Mouse (Mus musculus) natural killer cell, adult 2 months (primary cell): ENCODE measurements around the gene Ccdc22.

ENCODE experiments used
- DNase-seq, 2 experiments: peaks; one replicate each; pipeline ENCODE4 v3.0.0; 2022; ENCODE audit warnings: low spot score in 2 of 2

Ccdc22 gene

DNA sequence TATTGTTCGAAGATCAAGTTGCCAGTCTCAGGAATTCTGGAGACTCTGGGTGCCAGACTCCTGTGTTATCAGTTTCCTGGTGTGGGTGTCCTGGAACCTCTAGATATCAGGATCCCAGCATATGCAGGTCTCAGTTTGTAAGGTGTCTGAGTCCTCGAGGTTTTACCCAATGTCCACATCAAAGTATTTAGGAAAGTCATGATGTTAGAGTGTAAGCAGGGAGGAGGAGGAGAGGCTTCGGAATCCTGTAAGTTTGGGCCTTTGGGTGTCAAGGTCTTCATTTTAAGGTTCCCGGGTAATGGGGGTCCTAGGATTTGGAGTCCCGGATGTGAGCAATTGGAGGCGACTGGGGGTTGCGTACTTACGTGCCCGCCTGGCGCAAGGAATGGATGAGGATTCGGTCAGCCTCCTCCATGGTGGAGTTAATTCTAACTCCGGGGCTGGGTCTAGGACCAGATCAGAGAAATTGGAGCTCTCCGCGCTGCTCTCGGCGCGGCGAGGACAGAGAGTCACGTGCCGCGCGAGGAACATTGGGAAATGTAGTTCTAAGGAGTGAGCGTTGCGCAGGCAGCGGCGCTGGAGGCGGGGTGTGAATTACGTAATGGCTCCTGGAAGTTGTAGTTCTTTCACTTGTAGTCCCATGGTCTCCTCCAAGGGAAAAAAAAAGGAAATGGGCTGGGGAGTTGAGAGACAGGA lies at the start of gene Ccdc22:
Ccdc22 (minus strand) TSS at position 639 of the 696 bp plus-strand sequence.
- peak; percentile 57 to 74 for DNase-seq

DNA sequence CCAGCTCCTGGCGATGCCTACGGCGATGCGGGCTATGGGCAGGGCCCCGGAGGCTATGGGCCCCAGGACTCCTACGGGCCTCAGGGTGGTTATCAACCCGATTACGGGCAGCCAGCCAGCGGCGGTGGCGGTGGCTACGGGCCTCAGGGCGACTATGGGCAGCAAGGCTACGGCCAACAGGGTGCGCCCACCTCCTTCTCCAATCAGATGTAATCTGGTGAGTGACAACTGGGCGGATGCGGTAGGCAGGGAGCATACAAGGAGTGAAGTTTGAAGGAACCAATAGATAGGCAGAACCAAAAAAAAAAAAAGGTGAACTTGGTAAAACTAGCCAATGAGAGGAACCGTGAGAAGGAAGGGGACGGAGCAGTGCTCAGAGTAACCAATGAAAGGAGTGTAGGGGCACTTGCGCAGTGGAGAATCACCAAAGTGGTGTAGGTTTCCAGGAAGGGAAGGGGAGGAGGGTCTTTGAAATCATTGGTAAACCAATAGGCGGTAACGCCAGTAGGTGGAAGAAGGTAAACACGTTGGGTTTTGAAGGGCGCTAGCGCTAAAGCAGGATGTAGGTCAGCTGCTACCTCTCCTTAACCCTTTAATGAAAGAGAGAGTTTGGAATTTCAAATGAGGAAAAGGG lies 43.5 kb upstream of the Ccdc22 start:
- DNase-seq, result peak; percentile 78 to 85

- DNase-seq, result peak; percentile 77 to 84
Observed at GRCm38 (mm10) chrX:7645349-7645748, 40.0 kb upstream of the Ccdc22 start.

GRCm38 (mm10) chrX:7640785-7641184 lies 35.5 kb upstream of the Ccdc22 start:
- no peak for DNase-seq

DNA sequence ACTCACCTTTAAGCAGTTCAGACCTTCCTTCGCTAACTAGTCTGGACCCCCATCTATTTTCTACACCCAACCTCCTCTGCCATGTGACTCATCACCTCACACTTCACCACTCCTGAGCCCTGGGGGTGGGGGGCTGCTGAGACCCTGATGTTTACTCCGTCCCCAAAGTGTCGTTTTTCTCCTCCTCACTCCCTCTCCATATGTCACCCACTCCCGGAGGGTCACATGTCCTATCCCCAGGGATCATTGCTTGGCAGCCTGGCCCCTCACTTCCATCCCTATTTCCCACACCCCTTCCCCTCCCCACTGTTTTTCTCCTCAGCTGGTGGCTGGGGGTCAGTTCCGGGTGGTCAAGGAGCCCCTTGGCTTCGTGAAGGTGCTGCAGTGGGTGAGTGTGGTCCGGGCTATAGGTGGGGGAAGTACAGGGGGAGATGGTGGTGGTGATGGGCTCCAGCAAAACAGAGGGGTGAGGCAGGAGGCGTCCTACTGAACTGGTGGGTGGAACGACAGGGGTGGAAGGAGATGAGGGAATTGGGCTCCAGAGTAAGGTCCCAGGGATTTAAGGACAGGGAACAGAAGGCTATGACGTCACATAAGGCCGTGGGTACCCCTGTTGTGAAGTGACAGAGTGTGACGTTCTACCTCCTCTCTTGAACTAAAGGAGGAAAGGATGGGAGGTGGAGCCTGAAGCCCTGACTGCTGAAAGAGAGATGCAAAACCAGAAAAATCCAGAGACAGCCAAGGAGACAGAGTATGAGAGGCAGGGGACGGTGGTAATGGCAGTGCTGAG lies 34.4 kb upstream of the Ccdc22 start:
- no peak for DNase-seq

DNA sequence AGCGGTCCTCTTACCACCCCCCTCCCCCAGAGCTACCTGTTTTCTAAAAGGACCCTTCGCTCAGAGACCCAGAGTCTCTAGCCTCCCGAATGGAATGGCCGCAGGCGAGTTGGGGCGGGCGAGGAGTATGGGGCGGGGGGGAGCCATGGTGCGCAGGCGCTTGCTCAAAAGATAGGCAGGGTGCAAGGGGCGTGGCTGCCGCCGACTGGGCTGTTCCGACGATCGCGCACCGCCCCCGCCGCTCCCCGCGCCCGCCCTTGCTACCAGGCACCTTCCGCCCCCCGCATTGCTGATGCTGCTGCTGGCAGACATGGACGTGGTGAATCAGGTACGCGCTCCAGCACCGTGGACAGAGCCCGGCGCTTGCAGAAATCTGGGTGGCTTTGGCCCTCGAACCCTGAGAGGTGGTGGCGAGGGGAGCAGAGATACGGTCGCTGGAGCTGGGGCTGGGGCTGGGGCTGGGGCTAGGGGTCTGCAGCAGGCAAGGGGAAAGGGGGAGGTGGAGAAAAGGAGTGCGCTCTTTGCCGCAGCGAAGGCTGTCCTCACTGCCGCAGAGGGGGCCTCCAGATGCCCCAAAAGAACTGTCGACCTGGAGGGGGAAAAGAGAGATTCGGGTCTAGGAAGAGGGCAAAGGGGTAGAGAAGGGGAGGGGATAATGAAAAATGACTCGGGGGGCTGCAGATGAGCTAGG lies 33.2 kb upstream of the Ccdc22 start, which contains the start of gene Syp:
Syp (plus strand) TSS at position 71 of the 691 bp plus-strand sequence.
- DNase-seq, result peak; percentile 53 to 81

DNA sequence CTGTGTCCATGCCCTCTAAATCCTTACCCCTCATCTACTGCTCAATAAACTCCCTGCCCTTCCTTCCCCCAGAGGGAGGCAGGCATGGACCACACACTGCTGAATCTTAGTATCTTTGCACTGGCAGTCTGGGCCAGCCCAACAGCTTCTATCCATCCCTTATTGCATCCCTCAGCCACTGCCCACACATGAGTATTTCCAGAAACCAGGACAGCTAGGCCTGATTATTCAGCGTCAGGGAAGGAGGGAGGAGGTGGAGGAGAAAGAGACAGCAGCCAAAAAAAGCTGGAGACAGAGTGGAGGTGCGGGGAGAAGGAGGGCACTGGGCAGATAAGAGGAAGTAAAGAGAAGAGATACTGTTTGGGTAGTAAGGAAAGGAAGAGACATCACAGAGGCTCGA lies 29.8 kb upstream of the Ccdc22 start:
- no peak for DNase-seq

DNA sequence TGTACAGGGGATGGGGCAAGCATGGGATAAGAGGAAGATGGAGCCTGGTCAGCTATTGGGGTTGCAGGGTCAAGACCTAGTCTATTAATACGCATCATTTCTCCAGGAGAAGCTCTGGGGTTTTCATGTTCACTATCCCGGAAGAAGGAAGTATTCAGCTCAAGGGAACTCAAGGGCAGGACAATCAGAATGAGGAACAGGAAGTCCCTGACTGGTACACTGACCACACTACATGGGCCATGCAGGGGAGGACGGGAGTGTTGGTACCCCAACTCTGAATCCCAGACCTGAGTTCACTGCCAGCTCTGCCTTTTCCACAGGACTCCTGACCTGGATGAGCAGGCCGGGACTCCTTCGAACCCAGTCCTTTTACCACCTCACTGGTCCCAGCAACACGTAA lies 27.2 kb upstream of the Ccdc22 start:
- DNase-seq, result no peak

GRCm38 (mm10) chrX:7617889-7618551 lies 12.7 kb upstream of the Ccdc22 start:
- peak; percentile 38 to 62 for DNase-seq

- no peak for DNase-seq
Observed at GRCm38 (mm10) chrX:7610536-7611258, 5.4 kb upstream of the Ccdc22 start.

DNA sequence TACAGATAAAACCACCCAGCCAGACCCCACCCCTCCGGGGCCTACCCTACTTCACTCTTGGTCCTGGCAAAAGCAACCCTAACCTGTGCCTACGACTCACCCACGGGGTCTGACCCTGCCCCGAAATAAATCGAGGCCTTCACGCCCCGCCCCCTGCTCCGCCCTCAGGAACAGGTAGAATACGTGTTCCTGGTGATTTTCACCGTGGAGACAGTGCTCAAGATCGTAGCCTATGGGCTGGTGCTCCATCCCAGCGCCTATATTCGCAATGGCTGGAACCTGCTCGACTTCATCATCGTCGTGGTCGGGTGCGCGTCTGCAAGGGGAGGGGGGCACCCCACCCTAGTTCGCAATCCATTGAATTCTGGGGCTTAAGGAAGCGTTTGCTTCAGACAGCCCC lies 4.7 kb upstream of the Ccdc22 start:
- DNase-seq, result no peak

DNA sequence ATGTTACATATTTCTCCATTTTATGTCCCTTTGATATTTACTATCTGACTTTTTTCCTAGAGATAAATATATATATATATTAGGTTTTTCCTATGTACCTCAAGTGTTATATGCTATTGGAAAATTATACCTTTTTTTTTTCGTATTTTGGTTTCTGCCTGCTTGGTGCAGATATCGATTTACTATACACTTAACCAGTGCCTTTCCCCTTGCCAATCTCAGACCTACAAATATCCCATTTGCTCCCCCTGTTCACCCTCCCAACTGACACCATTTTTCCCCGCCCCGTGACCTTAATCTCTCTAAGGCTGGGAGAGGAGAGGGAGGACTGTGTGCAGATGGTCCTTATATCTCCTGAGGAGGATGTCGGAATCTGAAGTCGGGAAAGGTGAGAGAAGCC lies 1.5 kb upstream of the Ccdc22 start, which contains the start of gene Cacna1f:
Cacna1f (plus strand) TSS at position 301 of the 400 bp plus-strand sequence.
- DNase-seq, result no peak

DNA sequence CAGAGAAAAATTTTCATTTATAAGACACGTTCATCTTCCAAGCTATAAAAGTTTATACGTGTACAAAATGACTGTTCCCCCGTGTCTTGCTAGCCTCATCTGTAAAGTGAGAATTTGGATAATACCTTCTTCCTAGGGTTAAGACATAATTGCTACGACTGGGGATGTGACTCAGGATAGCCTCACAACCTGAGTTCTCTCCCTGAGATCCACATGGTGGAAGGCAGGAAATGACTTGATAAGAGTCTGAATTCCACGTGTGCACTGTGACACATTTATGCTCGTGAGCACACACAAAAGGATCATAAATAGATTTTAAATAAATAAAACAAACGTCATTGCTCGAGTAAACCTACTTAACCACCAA lies 241 bp upstream of the Ccdc22 start:
- DNase-seq, result no peak

DNA sequence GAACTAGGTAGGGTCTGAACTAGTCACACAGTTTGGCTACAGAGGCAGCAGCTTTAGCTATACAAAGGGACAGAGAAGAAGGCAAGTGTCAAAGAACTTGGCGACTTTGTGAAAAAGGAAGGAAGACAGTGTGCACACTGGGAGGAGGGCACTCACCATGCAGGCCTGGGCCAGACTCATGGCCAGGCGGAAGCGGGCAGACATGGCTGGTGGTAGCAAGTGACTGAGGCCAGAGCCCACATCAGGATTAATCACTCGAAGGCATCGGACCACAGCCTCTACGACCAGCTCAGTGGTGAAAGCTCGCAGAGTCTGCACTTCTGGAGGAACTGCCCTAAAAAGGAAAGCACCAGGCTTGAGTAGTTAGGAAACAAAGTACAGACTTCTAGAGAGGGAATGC lies 1.3 kb downstream of the Ccdc22 start:
- DNase-seq, result peak in 1 of 2 experiments; percentile 2

DNA sequence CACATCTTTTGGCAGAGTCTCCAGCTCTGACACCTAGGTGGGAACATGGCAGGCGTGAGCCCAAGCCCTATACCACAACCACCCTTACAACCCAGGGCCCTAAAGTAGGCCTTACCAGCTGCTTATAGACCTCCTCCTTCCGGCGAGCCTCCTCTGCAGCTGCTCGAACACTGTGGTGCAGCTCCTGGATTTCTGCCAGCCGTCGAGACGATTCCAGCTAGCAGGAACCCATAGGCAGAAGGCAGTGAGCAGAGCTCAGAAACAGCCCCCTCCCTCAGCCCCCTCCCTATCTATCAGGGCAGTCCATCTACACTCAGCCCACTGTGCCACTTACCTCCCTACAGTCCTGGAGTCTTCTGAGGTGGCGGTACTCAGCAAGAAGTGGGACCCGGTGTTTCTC lies 9.9 kb downstream of the Ccdc22 start:
- DNase-seq, result no peak

GRCm38 (mm10) chrX:7586356-7586755 lies 19.0 kb downstream of the Ccdc22 start:
- DNase-seq, result no peak

- DNase-seq, result no peak
Observed at GRCm38 (mm10) chrX:7583881-7584280, 21.4 kb downstream of the Ccdc22 start.

DNA sequence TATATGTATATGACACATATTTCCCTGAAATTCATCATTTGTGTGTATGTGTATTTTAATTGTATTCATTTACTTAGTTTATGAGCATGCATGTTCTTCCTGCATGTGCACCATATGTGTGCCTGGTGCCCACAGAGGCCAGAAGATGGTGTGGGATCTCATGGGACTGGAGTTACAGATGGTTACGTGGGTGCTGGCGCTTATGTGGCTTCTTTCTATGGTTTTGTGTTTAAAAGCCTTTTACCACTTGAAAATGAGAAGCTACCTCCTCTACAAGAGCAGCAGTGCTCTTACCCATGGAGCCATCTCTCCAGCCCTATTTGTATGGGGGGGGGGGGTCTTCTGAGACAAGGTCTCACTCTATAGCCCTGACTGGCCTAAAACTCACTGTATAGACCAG lies 24.2 kb downstream of the Ccdc22 start:
- DNase-seq, result no peak

- DNase-seq, result no peak
Observed at GRCm38 (mm10) chrX:7574885-7575231, 30.5 kb downstream of the Ccdc22 start.

DNA sequence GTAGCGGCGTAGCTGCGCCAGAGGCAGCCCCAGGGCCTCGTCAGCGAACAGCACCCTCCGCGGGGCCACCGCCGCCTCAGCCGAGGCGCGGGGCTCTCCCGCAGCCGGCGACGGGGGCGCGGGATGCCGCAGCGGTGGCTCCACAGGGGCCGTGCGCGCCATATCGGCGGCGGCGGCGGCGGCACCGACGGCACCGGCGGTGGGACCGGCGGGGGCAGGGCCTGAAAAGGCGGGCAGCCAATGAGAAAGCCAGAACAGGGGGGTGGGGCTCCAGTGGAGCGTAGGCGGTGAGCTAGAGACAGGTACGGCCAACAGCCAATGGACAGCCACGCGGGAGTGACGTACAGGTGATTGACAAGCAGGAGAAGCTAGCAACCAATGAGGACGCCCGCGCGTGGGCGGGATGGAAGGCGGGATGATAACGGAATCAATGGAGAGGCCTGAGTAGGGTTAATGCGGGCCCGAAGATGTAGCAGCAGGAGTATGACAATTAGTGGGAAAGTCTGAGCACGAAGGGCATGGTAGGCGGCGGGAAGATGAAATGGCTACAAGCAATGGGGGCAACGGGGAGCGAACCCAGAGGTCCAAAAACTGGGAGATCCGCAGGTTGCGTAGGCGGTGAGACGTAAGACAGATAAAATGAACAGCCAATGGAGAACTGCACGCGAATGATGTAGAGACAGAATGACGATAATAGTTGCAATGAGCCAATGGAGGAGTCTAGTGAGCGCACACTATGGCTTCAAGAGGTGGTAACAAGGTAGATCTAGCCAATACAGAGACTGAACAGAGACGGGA lies 31.0 kb downstream of the Ccdc22 start, which contains the start of gene Ppp1r3f:
Ppp1r3f (minus strand) TSS at position 197 of the 798 bp plus-strand sequence.
- DNase-seq, result peak; percentile 93 to 94
